Mouse (Mus musculus): ENCODE results near the gene Tjp1.

Tjp1 gene

GRCm38 (mm10) chr7:65486259-65486681, 41.3 kb downstream of the Tjp1 start:
- no peak for DNase-seq (ENCODE audit: low spot score)

GRCm38 (mm10) chr7:65484170-65484778, 43.3 kb downstream of the Tjp1 start:
- no peak for DNase-seq (ENCODE audit: low spot score)

DNA sequence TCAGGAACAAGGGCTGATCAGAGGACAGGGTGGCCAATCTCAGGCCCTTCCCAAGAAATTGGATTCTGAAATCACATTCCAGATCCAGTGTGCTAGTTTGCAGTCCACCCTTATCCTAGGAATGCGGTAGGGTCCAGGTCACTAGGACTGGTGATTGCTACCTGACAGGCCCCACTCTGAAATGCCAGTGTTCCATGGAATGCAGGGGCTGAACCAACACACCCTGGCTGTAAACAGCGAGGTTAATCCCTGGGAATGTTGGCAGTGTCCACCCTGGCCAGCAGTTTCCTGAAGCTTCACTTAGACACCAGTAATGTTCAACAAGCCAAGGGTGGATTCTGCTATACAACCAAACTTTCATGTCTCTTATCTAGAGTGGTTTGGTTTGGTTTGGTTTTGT, 45.4 kb downstream of the Tjp1 start:
- DNase-seq (ENCODE audit: low spot score), result no peak

- DNase-seq (ENCODE audit: low spot score), result no peak
Measured at GRCm38 (mm10) chr7:65472048-65472447, 55.5 kb downstream of the Tjp1 start.

DNA sequence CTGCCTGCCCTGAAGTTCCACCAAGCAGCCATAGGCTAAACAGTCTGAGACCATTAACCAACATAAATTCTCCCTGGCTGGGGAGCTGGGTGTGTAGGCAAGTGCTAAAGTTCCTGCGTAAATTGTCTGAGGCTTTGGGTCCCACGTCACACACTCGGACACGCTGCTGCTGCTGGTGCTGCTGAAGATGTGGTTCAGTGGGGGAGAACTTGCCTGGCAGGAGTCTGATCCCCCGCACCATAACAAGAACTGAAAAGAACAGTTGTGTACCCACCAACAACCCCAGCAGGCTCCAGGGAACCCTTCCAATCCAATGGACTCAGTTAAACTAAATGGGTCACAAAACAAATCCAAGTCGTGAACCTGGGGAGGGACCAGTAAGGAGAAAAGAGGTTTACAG, 56.2 kb downstream of the Tjp1 start:
- no peak for DNase-seq (ENCODE audit: low spot score)

GRCm38 (mm10) chr7:65470214-65470613, 57.4 kb downstream of the Tjp1 start:
- DNase-seq (ENCODE audit: low spot score), result no peak

DNA sequence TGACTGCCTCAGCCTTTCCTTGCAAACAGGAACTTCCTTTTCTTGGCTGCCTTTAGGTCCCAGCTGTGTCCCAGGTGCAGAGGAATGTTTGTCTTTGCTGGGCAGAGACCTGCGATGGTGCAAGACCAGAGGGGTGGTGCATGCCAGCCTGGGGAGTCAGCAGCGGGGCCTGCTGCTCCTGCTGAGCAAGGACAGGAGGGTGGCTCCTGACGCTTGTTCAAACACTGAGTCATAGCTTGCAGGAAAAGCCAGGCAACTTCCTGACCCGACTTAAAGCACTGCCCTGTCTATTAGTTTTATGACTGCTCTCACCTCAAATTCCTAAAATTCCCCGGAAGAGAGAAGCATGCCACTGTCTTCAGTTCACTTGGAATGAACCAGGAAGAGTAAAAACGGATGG, 57.9 kb downstream of the Tjp1 start:
- no peak for DNase-seq (ENCODE audit: low spot score)

DNA sequence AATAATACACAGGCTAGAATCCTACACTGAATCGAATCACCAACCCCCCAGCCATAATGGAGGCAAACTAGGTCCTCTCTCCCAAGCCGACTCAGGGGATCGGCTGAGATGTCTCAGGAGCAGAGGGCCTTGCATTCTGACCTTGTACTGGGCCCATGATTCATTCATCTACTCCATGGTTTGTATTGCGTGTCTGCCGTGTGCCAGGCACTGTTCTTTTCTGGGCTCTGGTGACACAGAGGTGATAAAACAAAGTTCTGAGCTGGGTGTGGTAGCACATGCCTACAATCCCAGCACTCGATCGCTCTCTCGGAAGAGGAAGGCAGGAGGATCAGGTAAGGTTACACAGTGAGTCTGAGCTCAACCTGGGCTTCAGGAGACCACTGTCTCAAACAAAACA, 59.4 kb downstream of the Tjp1 start:
- DNase-seq (ENCODE audit: low spot score), result no peak

GRCm38 (mm10) chr7:65467306-65468021, 60.1 kb downstream of the Tjp1 start:
- no peak for DNase-seq (ENCODE audit: low spot score)

- no peak for DNase-seq (ENCODE audit: low spot score)
Measured at GRCm38 (mm10) chr7:65466137-65466536, 61.4 kb downstream of the Tjp1 start.

DNA sequence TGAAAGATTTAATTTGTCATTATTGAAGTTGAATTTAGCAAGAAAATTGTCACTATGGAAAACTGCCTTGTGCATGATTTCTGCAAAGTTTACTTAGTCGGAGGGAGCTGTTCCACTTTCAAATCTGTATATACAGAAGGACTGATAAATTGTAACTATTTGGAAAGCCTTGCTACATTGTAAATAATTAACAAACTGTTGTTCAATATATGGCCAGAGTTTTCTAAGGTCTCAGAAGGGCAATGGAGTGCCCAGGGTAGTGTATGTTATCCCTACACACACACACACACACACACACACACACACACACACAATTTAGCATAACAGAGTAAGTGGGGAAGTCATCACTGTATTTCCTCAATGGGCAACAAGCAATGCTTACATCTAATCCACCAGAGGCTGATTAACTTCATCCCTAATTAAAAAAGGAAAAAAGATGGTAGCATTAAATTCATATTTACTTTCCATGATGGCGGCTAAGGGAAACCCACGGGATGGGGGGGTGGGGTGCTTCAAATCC, 63.0 kb downstream of the Tjp1 start:
- DNase-seq (ENCODE audit: low spot score), result no peak

- no peak for DNase-seq (ENCODE audit: low spot score)
Measured at GRCm38 (mm10) chr7:65463438-65463837, 64.1 kb downstream of the Tjp1 start.

GRCm38 (mm10) chr7:65461412-65461811, 66.2 kb downstream of the Tjp1 start:
- DNase-seq (ENCODE audit: low spot score), result no peak

DNA sequence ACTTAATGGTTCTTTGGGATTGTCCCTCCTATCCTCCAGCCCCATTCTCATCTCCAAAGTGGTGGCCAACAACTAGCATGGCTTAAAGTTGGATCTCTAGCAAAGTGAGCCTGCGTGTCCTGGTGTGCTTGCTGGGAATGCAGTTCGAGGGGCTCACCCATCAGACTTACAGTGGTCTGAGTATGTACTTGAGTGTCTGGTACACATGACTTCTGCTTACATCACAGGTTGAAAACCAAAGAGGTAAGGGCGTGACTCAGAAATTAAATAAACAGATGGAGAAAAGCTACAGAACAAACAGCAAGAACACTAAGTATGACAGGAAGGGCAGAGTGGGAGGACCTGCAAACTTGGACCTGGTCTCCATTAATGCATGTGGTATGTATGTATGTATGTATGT, 67.4 kb downstream of the Tjp1 start:
- DNase-seq (ENCODE audit: low spot score), result no peak

- no peak for DNase-seq (ENCODE audit: low spot score)
Measured at GRCm38 (mm10) chr7:65456031-65456430, 71.5 kb downstream of the Tjp1 start.

DNA sequence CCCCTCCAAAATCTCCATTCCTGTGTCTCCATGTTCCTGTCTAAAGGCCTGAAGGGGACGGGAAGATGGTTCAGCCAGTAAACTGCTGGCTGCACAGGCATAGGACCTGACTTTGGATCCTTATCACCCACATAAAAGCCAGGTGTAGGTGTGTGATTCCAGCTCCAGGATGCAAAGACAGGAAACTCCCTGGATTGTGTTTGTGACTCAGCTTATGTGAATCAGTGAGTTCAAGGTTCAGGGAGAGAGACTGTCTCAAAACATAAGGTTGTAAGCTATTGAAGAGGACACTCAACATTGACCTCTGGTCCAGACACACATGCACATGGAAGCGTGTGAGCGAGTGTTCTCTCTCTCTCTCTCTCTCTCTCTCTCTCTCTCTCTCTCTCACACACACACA, 72.4 kb downstream of the Tjp1 start:
- no peak for DNase-seq (ENCODE audit: low spot score)

DNA sequence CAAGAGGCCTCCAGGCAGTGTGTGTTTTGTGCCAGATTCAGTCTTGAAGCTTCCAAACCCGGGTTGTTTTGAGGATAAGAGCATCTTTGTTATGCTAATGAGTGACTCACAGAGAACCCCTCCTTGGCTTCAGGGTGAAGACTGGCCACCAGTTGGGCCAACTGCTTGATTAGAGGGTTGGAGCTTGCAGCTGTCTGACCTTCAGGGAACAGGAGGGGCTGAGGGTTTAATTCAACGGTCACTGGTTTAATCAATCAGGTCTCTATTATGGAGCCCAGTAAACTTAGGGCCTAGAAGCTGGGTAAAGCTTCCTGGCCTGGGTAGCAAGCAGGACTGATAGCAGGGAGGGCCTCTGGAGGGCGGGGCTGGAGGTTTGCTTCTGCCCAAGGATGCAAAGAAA, 73.3 kb downstream of the Tjp1 start:
- DNase-seq (ENCODE audit: low spot score), result no peak

GRCm38 (mm10) chr7:65452246-65452645, 75.3 kb downstream of the Tjp1 start:
- DNase-seq (ENCODE audit: low spot score), result no peak

- DNase-seq (ENCODE audit: low spot score), result no peak
Measured at GRCm38 (mm10) chr7:65450158-65450557, 77.4 kb downstream of the Tjp1 start.

DNA sequence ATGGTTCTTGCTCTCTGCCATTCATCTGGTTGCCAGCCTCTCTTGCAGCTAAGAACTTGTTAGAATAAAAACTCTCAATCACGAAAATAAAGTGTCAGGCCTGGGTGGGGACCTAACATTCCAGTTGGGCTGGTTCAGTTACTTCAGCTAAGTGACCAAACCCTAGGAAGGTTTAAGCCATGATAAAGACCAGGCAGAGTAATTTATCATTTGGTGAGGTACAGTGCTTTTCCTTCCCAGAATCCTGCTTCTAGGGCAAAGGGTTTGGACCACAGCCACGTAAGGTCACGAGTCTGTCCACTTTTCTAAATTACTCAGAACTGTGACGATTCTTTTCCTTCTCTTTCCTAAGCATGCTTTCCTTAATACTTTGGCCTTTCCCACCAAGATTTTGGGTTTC, 86.1 kb downstream of the Tjp1 start:
- DNase-seq (ENCODE audit: low spot score), result no peak

DNA sequence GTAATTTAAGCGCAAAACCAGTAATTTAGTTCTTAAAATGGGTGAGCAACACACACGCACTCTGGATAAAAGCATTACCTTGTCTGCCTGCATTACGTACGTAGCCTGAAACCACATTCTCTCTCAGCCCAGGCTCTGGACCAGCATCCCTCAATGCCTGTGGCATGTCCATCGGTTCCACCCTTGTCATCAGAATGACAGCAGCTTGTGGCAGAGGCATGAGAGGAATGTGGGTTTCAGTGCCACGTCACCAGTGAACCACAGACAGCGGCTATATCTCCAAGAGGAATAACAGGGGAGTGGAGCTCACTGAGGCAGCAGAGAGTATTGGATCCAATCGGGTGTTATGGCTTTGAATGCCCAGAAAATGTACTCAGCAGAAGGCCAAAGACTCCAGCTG, 88.1 kb downstream of the Tjp1 start:
- DNase-seq (ENCODE audit: low spot score), result no peak

GRCm38 (mm10) chr7:65438146-65438545, 89.4 kb downstream of the Tjp1 start:
- no peak for DNase-seq (ENCODE audit: low spot score)

DNA sequence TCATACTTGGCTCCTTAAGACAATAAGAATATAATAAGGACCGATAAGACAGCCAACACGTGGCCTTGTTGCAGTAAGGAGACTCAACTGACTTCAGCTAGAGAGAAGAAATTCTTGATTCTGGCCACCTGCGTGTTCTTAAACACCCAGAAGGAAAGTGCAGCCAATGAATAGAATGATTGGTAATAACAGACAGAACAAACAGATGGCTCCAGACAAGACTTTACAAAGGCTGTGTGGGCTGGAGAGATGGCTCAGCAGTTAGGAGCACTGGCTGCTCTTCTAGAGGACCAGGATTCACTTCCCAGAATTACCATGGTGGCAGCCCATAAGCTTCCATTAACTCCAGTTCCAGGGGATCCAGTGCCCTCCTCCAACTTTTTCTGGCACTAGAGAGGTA, 90.7 kb downstream of the Tjp1 start:
- peak; percentile 74 for DNase-seq (ENCODE audit: low spot score)

All from layer of hippocampus, adult 11-12 months (tissue).